Mouse (Mus musculus) effector memory CD4-positive, alpha-beta T cell, adult 5 months (primary cell): ENCODE data around the gene Scube1. TPM values are rescaled to one million over a fixed set of nuclear protein-coding genes. Genes with fewer than 3 reads are reported as not detected.

ENCODE experiments used
- polyA plus RNA-seq: library from polyadenylated mRNA; unstranded; fragments of 100-300 nt; shearing (Covaris generic); gene quantifications from one replicate; pipeline ENCODE4 v1.2.1, GENCODE M21; 2017

Scube1 gene
- polyA plus RNA-seq, result not detected

GRCm38 (mm10) chr15:83724886-83725269 lies at the start of gene Scube1:
Scube1 (minus strand) TSS chr15:83725021.

GRCm38 (mm10) chr15:83594513-83595363 lies 130.1 kb downstream of the Scube1 start, which contains the start of gene Ttll12:
Ttll12 (minus strand) TSS chr15:83595157.

GRCm38 (mm10) chr15:83563327-83563856 lies 161.4 kb downstream of the Scube1 start, which contains the start of the genes Tspo and Mcat:
Tspo (plus strand) TSS chr15:83563592.
Mcat (minus strand) TSS chr15:83563787.

Other genes with a start within 250 kb of the Scube1 start
- 5.5 TPM for gene Ttll1, start 214.1 kb downstream of the Scube1 start, polyA plus RNA-seq
- gene Bik, start 198.2 kb downstream of the Scube1 start, polyA plus RNA-seq, result 2.6 TPM
- 336 TPM for gene Tspo, start 161.4 kb downstream of the Scube1 start, polyA plus RNA-seq
- gene Mcat, start 161.2 kb downstream of the Scube1 start, polyA plus RNA-seq, result 8.6 TPM
- gene Ttll12, start 129.9 kb downstream of the Scube1 start, polyA plus RNA-seq, result 29.9 TPM
- gene Mpped1, start 54.4 kb upstream of the Scube1 start, polyA plus RNA-seq, result not detected